Mouse (Mus musculus) bone marrow macrophage, adult 2 months (primary cell): ENCODE measurements around the gene Hsd17b14.

Experiments
- CTCF ChIP-seq: IDR thresholded peaks from 2 replicates; pipeline ENCODE4 v1.5.1; 2012; ENCODE audit warnings: low read depth, mild to moderate bottlenecking, low read length, moderate library complexity
- POLR2A ChIP-seq: IDR thresholded peaks from 2 replicates; pipeline ENCODE4 v1.6.1; 2012; ENCODE audit warnings: mild to moderate bottlenecking, low read depth, low read length, borderline replicate concordance

DNA sequence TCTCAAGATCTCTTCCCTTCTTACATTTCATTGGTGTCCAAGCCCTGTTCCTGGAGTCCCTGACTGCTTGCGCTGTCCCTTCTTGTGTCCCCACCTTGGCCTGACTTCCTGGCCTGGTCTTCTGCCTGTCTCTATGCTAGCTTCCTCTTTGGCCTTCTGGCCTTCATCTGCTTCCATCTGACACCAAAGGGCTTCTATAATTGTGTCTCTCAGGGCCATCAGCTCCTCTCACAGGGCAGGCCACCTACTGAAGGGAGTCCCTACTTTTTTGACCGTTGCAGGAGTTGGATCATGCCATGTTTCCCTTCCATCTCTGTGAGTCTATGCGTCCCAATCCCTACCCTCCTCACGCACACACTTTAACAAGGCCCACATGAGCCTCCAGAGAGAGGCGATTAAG lies 35.2 kb downstream of the Hsd17b14 start:
- no peak for TF ChIP-seq CTCF
- no peak for TF ChIP-seq POLR2A
